Mouse (Mus musculus): Measurements from ENCODE around the gene Rfx1. TPM values are rescaled to one million over a fixed set of nuclear protein-coding genes. Genes with fewer than 3 reads are reported as not detected.

Rfx1 gene
- total and polyA plus RNA-seq, 3 experiments = 3.2 to 13.1 (median 10.8) TPM

- no peak for DNase-seq (ENCODE audit: extremely low read depth)
- Histone ChIP-seq H3K4me3 (replicated peaks in 1 of 3; ENCODE audit: low read depth in 2 of 3, low read length in 2 of 3, poor library complexity in 1 of 3) (no peak overlapping the region), H3K9ac (ENCODE audit: insufficient read depth, low read depth) (no peak overlapping the region), H3K4me1 (ENCODE audit: control insufficient read depth in 1 of 2, insufficient read depth in 2 of 2) (peaks cover 0 to under 1% of the 10 kb centered on the region in 2 experiments; a peak in 1 of 4 replicates), H3K4me2 (ENCODE audit: insufficient read depth, low read depth, poor library complexity, severe bottlenecking) (no peak overlapping the region), H3K27ac (ENCODE audit: insufficient read depth, low read depth) (no peak overlapping the region), H3K79me2 (replicated peaks; ENCODE audit: control insufficient read depth, extremely low read depth, insufficient read depth, poor library complexity, severe bottlenecking) (no peaks in the 10 kb centered on the region), H3K9me3 (replicated peaks; ENCODE audit: low read length) (no peaks in the 10 kb centered on the region), H3K27me3 (replicated peaks) (no peaks in the 10 kb centered on the region), H3K36me3 (replicated peaks in 1 of 2; ENCODE audit: control insufficient read depth in 1 of 2, insufficient read depth in 1 of 2, low read length in 1 of 2) (peaks cover 76 to 96% of the 10 kb centered on the region in 2 experiments)
- dilution Hi-C loops (cut with MboI; ENCODE audit: extremely low pct_ligation_motif_present, extremely low pct_unique_long_range_greater_than_20kb, low sequenced_read_pairs) (no loop called here), in situ Hi-C loops (cut with MboI; ENCODE audit: low pct_ligation_motif_present, low pct_unique_long_range_greater_than_20kb, low sequenced_read_pairs) (no loop called here)
- no peak for TF ChIP-seq CHD2 (IDR thresholded peaks at IDR 0.05; ENCODE audit: low read length)
- no peak for TF ChIP-seq ZC3H11A (IDR thresholded peaks at IDR 0.05; ENCODE audit: low read depth, low read length)
- TF ChIP-seq ZMIZ1 (IDR thresholded peaks at IDR 0.05; ENCODE audit: low read depth, low read length) = no peak
- no peak for TF ChIP-seq UBTF (IDR thresholded peaks at IDR 0.05; ENCODE audit: low read depth, low read length)
- TF ChIP-seq MYC (IDR thresholded peaks at IDR 0.05; ENCODE audit: low read depth, low read length) = no peak
- no peak for TF ChIP-seq ELF1 (IDR thresholded peaks at IDR 0.05; ENCODE audit: low read depth, low read length)
- no peak for TF ChIP-seq MAX (IDR thresholded peaks at IDR 0.05; ENCODE audit: low read length)
- no peak for TF ChIP-seq EP300 (IDR thresholded peaks at IDR 0.05; ENCODE audit: low read length)
- no peak for TF ChIP-seq MAFK (IDR thresholded peaks at IDR 0.05; ENCODE audit: insufficient replicate concordance, low read length)
- no peak for TF ChIP-seq MEF2A (IDR thresholded peaks at IDR 0.05; ENCODE audit: borderline replicate concordance, low read depth, low read length)
These were observed 74.2 kb downstream of the Rfx1 start for GRCm38 (mm10) chr8:84140838-84141237.

- no peak for TF ChIP-seq RAD21 (IDR thresholded peaks at IDR 0.05; ENCODE audit: low read depth, low read length)
- TF ChIP-seq NRF1 (IDR thresholded peaks at IDR 0.05; ENCODE audit: low read depth, low read length) = no peak
- no peak for TF ChIP-seq GABPA (IDR thresholded peaks at IDR 0.05; ENCODE audit: insufficient replicate concordance, low read depth, low read length)
- no peak for TF ChIP-seq TCF12 (IDR thresholded peaks at IDR 0.05; ENCODE audit: low read depth, low read length)
- TF ChIP-seq EP300 (IDR thresholded peaks at IDR 0.05; ENCODE audit: low read length) = no peak
- Histone ChIP-seq H3K9ac (ENCODE audit: insufficient read depth, low read depth) (no peak overlapping the region), H3K4me3 (replicated peaks in 1 of 3; ENCODE audit: low read depth in 2 of 3, low read length in 2 of 3, poor library complexity in 1 of 3) (no peak overlapping the region), H3K9me3 (replicated peaks; ENCODE audit: low read length) (peaks cover 3% of the 10 kb centered on the region), H3K4me1 (ENCODE audit: control insufficient read depth in 1 of 2, insufficient read depth in 2 of 2) (peaks cover 4 to 20% of the 10 kb centered on the region in 2 experiments; a peak in 3 of 4 replicates), H3K4me2 (ENCODE audit: insufficient read depth, low read depth, poor library complexity, severe bottlenecking) (no peak overlapping the region), H3K27ac (ENCODE audit: insufficient read depth, low read depth) (no peak overlapping the region), H3K36me3 (replicated peaks in 1 of 2; ENCODE audit: control insufficient read depth in 1 of 2, insufficient read depth in 1 of 2, low read length in 1 of 2) (peaks cover 39 to 63% of the 10 kb centered on the region in 2 experiments), H3K79me2 (replicated peaks; ENCODE audit: control insufficient read depth, extremely low read depth, insufficient read depth, poor library complexity, severe bottlenecking) (0 out of 2 replicates have a peak, but pooled peaks cover 3% of the 10 kb centered on the region), H3K27me3 (replicated peaks) (peaks cover 4% of the 10 kb centered on the region)
- in situ Hi-C loops (cut with MboI; ENCODE audit: low pct_ligation_motif_present, low pct_unique_long_range_greater_than_20kb, low sequenced_read_pairs) (no loop called here), dilution Hi-C loops (cut with MboI; ENCODE audit: extremely low pct_ligation_motif_present, extremely low pct_unique_long_range_greater_than_20kb, low sequenced_read_pairs) (no loop called here)
- DNase-seq (ENCODE audit: extremely low read depth) = no peak
These were observed 78.1 kb downstream of the Rfx1 start for GRCm38 (mm10) chr8:84144636-84145245.

Other genes with a start within 250 kb of the Rfx1 start
- 12.5 and 14.8 TPM in 2 replicates for gene Adgrl1, start 166.7 kb upstream of the Rfx1 start, total RNA-seq (2012; rRNA removed)
- 3.5 and 4.4 TPM in 2 replicates for gene Adgrl1, start 166.7 kb upstream of the Rfx1 start, total RNA-seq (2014; rRNA removed)
- 9.7 and 14.5 TPM in 2 replicates for gene Adgrl1, start 166.7 kb upstream of the Rfx1 start, polyA plus RNA-seq (2012; ENCODE audit: insufficient read length, low read depth)
- 1.1 and 1.7 TPM in 2 replicates for gene Gm10644, start 111.6 kb upstream of the Rfx1 start, total RNA-seq (2012; rRNA removed)
- 0.58 TPM in 2 replicates for gene Gm10644, start 111.6 kb upstream of the Rfx1 start, total RNA-seq (2014; rRNA removed)
- 0.44 and 0.72 TPM in 2 replicates for gene Gm10644, start 111.6 kb upstream of the Rfx1 start, polyA plus RNA-seq (2012; ENCODE audit: insufficient read length, low read depth)
- gene Asf1b, start 111.3 kb upstream of the Rfx1 start, total RNA-seq (2012; rRNA removed) = 71.1 and 94.5 TPM in 2 replicates
- gene Asf1b, start 111.3 kb upstream of the Rfx1 start, total RNA-seq (2014; rRNA removed) = 58.9 and 62.2 TPM in 2 replicates
- 86.3 and 101 TPM in 2 replicates for gene Asf1b, start 111.3 kb upstream of the Rfx1 start, polyA plus RNA-seq (2012; ENCODE audit: insufficient read length, low read depth)
- gene Prkaca, start 93.8 kb upstream of the Rfx1 start, total RNA-seq (2012; rRNA removed) = 16.9 and 18.5 TPM in 2 replicates
- gene Prkaca, start 93.8 kb upstream of the Rfx1 start, total RNA-seq (2014; rRNA removed) = 14.0 and 14.7 TPM in 2 replicates
- 23.4 and 27.3 TPM in 2 replicates for gene Prkaca, start 93.8 kb upstream of the Rfx1 start, polyA plus RNA-seq (2012; ENCODE audit: insufficient read length, low read depth)
- 54.5 and 62.6 TPM in 2 replicates for gene Samd1, start 69.2 kb upstream of the Rfx1 start, total RNA-seq (2012; rRNA removed)
- 37.4 and 42.3 TPM in 2 replicates for gene Samd1, start 69.2 kb upstream of the Rfx1 start, total RNA-seq (2014; rRNA removed)
- 38.9 and 42.1 TPM in 2 replicates for gene Samd1, start 69.2 kb upstream of the Rfx1 start, polyA plus RNA-seq (2012; ENCODE audit: insufficient read length, low read depth)
- gene 1700067K01Rik, start 65.3 kb upstream of the Rfx1 start, total RNA-seq (2012; rRNA removed) = 0.38 and 0.80 TPM in 2 replicates
- gene 1700067K01Rik, start 65.3 kb upstream of the Rfx1 start, total RNA-seq (2014; rRNA removed) = not detected in 2 replicates
- 0.55 and 0.67 TPM in 2 replicates for gene 1700067K01Rik, start 65.3 kb upstream of the Rfx1 start, polyA plus RNA-seq (2012; ENCODE audit: insufficient read length, low read depth)
- gene 2210011C24Rik, start 54.7 kb upstream of the Rfx1 start, total RNA-seq (2012; rRNA removed) = not detected in 2 replicates
- not detected in 2 replicates for gene 2210011C24Rik, start 54.7 kb upstream of the Rfx1 start, total RNA-seq (2014; rRNA removed)
- not detected in 2 replicates for gene 2210011C24Rik, start 54.7 kb upstream of the Rfx1 start, polyA plus RNA-seq (2012; ENCODE audit: insufficient read length, low read depth)
- 0.13 TPM in 2 replicates for gene Palm3, start 45.4 kb upstream of the Rfx1 start, total RNA-seq (2012; rRNA removed)
- 0.12 and 0.16 TPM in 2 replicates for gene Palm3, start 45.4 kb upstream of the Rfx1 start, total RNA-seq (2014; rRNA removed)
- 0.44 and 0.77 TPM in 2 replicates for gene Palm3, start 45.4 kb upstream of the Rfx1 start, polyA plus RNA-seq (2012; ENCODE audit: insufficient read length, low read depth)
- gene Il27ra, start 24.2 kb upstream of the Rfx1 start, total RNA-seq (2012; rRNA removed) = 0.97 and 1.4 TPM in 2 replicates
- gene Il27ra, start 24.2 kb upstream of the Rfx1 start, total RNA-seq (2014; rRNA removed) = 2.1 and 2.3 TPM in 2 replicates
- gene Il27ra, start 24.2 kb upstream of the Rfx1 start, polyA plus RNA-seq (2012; ENCODE audit: insufficient read length, low read depth) = 2.4 and 3.0 TPM in 2 replicates
- gene Rln3, start 21.8 kb upstream of the Rfx1 start, total RNA-seq (2012; rRNA removed) = not detected in 2 replicates
- gene Rln3, start 21.8 kb upstream of the Rfx1 start, total RNA-seq (2014; rRNA removed) = not detected in 2 replicates
- not detected in 2 replicates for gene Rln3, start 21.8 kb upstream of the Rfx1 start, polyA plus RNA-seq (2012; ENCODE audit: insufficient read length, low read depth)
- 0.55 and 0.76 TPM in 2 replicates for gene Gm10643, start 1.7 kb upstream of the Rfx1 start, total RNA-seq (2012; rRNA removed)
- 0.39 and 0.42 TPM in 2 replicates for gene Gm10643, start 1.7 kb upstream of the Rfx1 start, total RNA-seq (2014; rRNA removed)
- 0.14 TPM in 1 of 2 replicates, not detected in the other for gene Gm10643, start 1.7 kb upstream of the Rfx1 start, polyA plus RNA-seq (2012; ENCODE audit: insufficient read length, low read depth)
- 44.3 and 47.9 TPM in 2 replicates for gene Dcaf15, start 37.9 kb downstream of the Rfx1 start, total RNA-seq (2012; rRNA removed)
- 38.5 and 39.3 TPM in 2 replicates for gene Dcaf15, start 37.9 kb downstream of the Rfx1 start, total RNA-seq (2014; rRNA removed)
- 48.3 and 50.7 TPM in 2 replicates for gene Dcaf15, start 37.9 kb downstream of the Rfx1 start, polyA plus RNA-seq (2012; ENCODE audit: insufficient read length, low read depth)
- 0.92 and 0.98 TPM in 2 replicates for gene Podnl1, start 59.2 kb downstream of the Rfx1 start, total RNA-seq (2012; rRNA removed)
- 1.8 and 2.0 TPM in 2 replicates for gene Podnl1, start 59.2 kb downstream of the Rfx1 start, total RNA-seq (2014; rRNA removed)
- gene Podnl1, start 59.2 kb downstream of the Rfx1 start, polyA plus RNA-seq (2012; ENCODE audit: insufficient read length, low read depth) = 2.8 TPM in 2 replicates
- 7.8 and 8.2 TPM in 2 replicates for gene Cc2d1a, start 81.1 kb downstream of the Rfx1 start, total RNA-seq (2012; rRNA removed)
- gene Cc2d1a, start 81.1 kb downstream of the Rfx1 start, total RNA-seq (2014; rRNA removed) = 2.5 and 2.8 TPM in 2 replicates
- 10.5 and 11.4 TPM in 2 replicates for gene Cc2d1a, start 81.1 kb downstream of the Rfx1 start, polyA plus RNA-seq (2012; ENCODE audit: insufficient read length, low read depth)
- gene 4930432K21Rik, start 81.2 kb downstream of the Rfx1 start, total RNA-seq (2012; rRNA removed) = 0.04 TPM in 1 of 2 replicates, not detected in the other
- 0.09 TPM in 1 of 2 replicates, not detected in the other for gene 4930432K21Rik, start 81.2 kb downstream of the Rfx1 start, total RNA-seq (2014; rRNA removed)
- not detected in 2 replicates for gene 4930432K21Rik, start 81.2 kb downstream of the Rfx1 start, polyA plus RNA-seq (2012; ENCODE audit: insufficient read length, low read depth)
- gene Nanos3, start 118.4 kb downstream of the Rfx1 start, total RNA-seq (2012; rRNA removed) = not detected in 2 replicates
- not detected in 2 replicates for gene Nanos3, start 118.4 kb downstream of the Rfx1 start, total RNA-seq (2014; rRNA removed)
- gene Nanos3, start 118.4 kb downstream of the Rfx1 start, polyA plus RNA-seq (2012; ENCODE audit: insufficient read length, low read depth) = not detected in 2 replicates
- gene Zswim4, start 170.2 kb downstream of the Rfx1 start, total RNA-seq (2012; rRNA removed) = 6.3 and 9.7 TPM in 2 replicates
- 4.7 and 4.9 TPM in 2 replicates for gene Zswim4, start 170.2 kb downstream of the Rfx1 start, total RNA-seq (2014; rRNA removed)
- 6.5 and 9.1 TPM in 2 replicates for gene Zswim4, start 170.2 kb downstream of the Rfx1 start, polyA plus RNA-seq (2012; ENCODE audit: insufficient read length, low read depth)
- gene D8Ertd738e, start 182.9 kb downstream of the Rfx1 start, total RNA-seq (2012; rRNA removed) = 225 and 266 TPM in 2 replicates
- 213 and 228 TPM in 2 replicates for gene D8Ertd738e, start 182.9 kb downstream of the Rfx1 start, total RNA-seq (2014; rRNA removed)
- gene D8Ertd738e, start 182.9 kb downstream of the Rfx1 start, polyA plus RNA-seq (2012; ENCODE audit: insufficient read length, low read depth) = 217 and 262 TPM in 2 replicates
- 51.6 and 58.6 TPM in 2 replicates for gene Mri1, start 190.5 kb downstream of the Rfx1 start, total RNA-seq (2012; rRNA removed)
- gene Mri1, start 190.5 kb downstream of the Rfx1 start, total RNA-seq (2014; rRNA removed) = 79.7 and 102 TPM in 2 replicates
- 62.1 and 70.8 TPM in 2 replicates for gene Mri1, start 190.5 kb downstream of the Rfx1 start, polyA plus RNA-seq (2012; ENCODE audit: insufficient read length, low read depth)
- 7.8 and 13.2 TPM in 2 replicates for gene Ccdc130, start 203.5 kb downstream of the Rfx1 start, total RNA-seq (2012; rRNA removed)
- 5.7 and 6.0 TPM in 2 replicates for gene Ccdc130, start 203.5 kb downstream of the Rfx1 start, total RNA-seq (2014; rRNA removed)
- 10.7 and 13.0 TPM in 2 replicates for gene Ccdc130, start 203.5 kb downstream of the Rfx1 start, polyA plus RNA-seq (2012; ENCODE audit: insufficient read length, low read depth)

Data from CH12.LX (cell line).